Mouse (Mus musculus) neutrophil, adult 83 days (primary cell): Measurements from ENCODE around the gene Vmn1r131. TPM values are rescaled to one million over a fixed set of nuclear protein-coding genes. Genes with fewer than 3 reads are reported as not detected.

Experiments used
- total RNA-seq, 2 experiments: library from RNA; stranded (reverse); gene quantifications; one replicate each; pipeline ENCODE4 v1.2.4; 2023

The Vmn1r131 gene
- total RNA-seq, result not detected

DNA sequence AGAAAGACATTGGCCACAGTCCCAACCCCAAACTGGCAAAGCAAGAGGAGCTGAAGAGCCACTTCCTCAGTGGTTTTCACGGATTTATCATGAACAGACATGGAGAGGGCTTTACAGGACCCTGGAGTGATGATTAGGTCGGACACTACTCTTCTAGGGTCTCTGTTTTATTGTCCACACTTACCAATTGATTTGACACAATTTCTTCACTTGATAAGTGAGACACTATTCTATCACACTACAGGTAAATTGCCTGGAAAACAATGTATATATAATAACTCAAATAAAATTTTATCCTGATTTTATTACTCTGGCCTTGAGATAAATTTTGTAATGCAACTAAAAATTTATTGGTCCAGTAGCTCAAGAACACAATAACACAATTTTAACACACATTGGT lies at the start of gene Vmn1r131:
Vmn1r131 (minus strand) TSS at position 101 of the 400 bp plus-strand sequence.

GRCm38 (mm10) chr7:21511480-21511879 lies 34.4 kb downstream of the Vmn1r131 start, which contains the start of gene Vmn1r130:
Gene Vmn1r130 (plus strand): TSS chr7:21511780.

Other genes starting within 250 kb of the Vmn1r131 start
- gene Vmn1r126, start 244.6 kb downstream of the Vmn1r131 start, total RNA-seq, result not detected
- not detected for gene Vmn1r127, start 226.2 kb downstream of the Vmn1r131 start, total RNA-seq
- gene Vmn1r128, start 196.7 kb downstream of the Vmn1r131 start, total RNA-seq, result not detected
- not detected for gene Vmn1r129, start 184.8 kb downstream of the Vmn1r131 start, total RNA-seq
- not detected for gene Gm6882, start 113.3 kb downstream of the Vmn1r131 start, total RNA-seq
- not detected for gene Vmn1r130, start 34.3 kb downstream of the Vmn1r131 start, total RNA-seq
- not detected for gene Vmn1r132, start 68.0 kb upstream of the Vmn1r131 start, total RNA-seq
- not detected for gene Gm4175, start 215.4 kb upstream of the Vmn1r131 start, total RNA-seq